Mouse (Mus musculus): ENCODE data around the gene Dhx9. TPM values are rescaled to one million over a fixed set of nuclear protein-coding genes. Genes with fewer than 3 reads are reported as not detected.
"Not testable (repeated sequence)": the region's sequence is repeated elsewhere in the genome, so short reads cannot be mapped to it uniquely, and the experiment has no call there.

Dhx9 gene
- polyA plus RNA-seq, 1 experiment from 2014 or later: 157 TPM

DNA sequence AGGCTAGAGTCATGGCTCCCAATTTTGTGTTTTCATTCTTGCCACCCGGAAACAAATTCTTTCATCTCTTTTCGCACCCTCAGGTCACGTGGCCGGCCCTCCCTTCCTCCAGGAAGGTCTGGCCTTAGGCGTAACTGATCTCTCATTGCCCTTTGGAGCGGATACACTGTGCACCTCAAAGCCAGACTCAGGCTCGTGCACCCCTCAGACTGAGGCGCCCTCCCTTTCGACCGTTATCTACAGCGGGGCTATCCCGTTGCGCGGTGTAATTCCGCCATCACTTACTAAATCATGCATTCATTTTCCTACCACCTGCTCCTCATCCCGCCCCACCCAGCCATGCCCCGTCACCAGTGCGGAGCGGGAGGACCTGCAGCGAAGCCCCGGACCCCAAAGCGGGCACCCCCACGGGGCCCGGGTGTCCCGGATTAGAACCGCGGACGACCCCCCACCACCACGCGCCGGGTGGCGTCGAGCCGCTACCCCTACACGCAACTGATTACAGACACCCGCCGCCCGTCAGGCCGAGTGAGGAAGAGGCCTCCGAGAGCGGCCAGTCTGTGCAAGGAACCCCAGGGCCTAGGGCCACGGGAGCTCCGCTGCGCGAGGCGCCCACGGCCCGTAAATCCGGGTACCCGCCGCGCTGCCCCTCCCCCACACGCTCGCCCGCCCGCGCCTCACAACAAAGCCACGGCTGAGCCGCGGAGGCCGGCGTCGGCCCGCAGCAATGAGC, 527 bp downstream of the Dhx9 start:
- ATAC-seq: peak; percentile 48
- ChIA-PET CTCF (interaction anchor here (1.6 kb wide), 1 partner anchor 263 kb away, joined by 4 read pairs; the partner anchor contains the start of gene Rnasel), POLR2A (interaction anchor here (0.9 kb wide), 1 partner anchor 69 kb away, joined by 4 read pairs; no protein-coding TSS in a partner anchor)
- TF ChIP-seq CTCF (IDR thresholded peaks at IDR 0.05): no peak
- no peak for DNase-seq (ENCODE audit: low read depth, low spot score)
- no peaks in the 10 kb centered on the region for H3K27me3 ChIP-seq
- in situ Hi-C loops (cut with MboI; ENCODE audit: low pct_unique_long_range_greater_than_20kb): no loop called here

DNA sequence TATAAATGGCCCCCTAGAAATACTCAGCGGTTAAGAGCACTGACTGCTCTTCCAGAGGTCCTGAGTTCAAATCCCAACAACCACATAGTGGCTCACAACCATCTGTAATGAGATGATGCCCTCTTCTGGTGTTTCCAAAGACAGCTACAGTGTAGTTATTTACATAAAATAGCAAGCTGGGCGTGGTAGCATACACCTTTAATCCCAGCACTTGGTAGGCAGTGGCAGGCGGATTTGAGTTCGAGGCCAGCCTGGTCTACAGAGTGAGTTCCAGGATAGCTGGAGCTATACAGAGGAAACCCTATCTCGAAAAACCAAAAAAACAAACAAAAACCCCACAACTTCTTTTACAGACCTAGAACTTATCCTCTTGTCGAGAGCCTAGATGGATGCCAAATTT, 1.3 kb downstream of the Dhx9 start:
- ATAC-seq; H3K27me3 ChIP-seq; in situ Hi-C loops (cut with MboI; ENCODE audit: low pct_unique_long_range_greater_than_20kb); DNase-seq (ENCODE audit: low read depth, low spot score): not testable (repeated sequence)
- ChIA-PET CTCF (interaction anchor here (1.6 kb wide), 1 partner anchor 263 kb away, joined by 4 read pairs; the partner anchor contains the start of gene Rnasel), POLR2A (interaction anchor here (0.9 kb wide), 1 partner anchor 69 kb away, joined by 4 read pairs; no protein-coding TSS in a partner anchor)

DNA sequence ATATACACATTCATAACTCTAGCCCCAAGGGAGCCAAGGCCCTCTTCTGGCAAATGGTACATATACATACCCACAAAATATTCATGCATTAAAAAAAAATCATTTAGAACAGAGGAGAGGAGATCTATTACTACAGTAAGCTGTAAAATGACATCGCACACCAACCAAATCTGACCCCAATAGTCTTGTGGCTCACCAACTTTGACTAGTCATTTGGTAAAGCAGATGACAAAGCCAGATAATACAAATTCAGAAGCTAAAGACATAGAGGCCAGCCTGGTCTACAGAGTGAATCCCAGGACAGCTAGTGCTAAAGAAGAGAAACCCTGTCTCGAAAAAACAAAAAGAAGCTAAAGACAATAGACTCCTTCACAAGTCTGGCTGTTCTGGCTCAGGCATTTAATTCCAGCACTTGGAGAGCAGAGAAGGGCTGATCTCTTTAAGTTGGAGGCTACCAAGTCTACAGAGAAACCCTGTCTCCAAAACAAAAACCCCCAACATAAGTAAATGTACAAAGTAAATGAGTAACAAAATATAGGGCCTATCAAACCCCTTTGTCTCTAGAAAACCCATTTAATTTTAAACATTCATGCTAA, 2.2 kb downstream of the Dhx9 start:
- DNase-seq (ENCODE audit: low read depth, low spot score) (no peak), ATAC-seq (no peak)
- in situ Hi-C loops (cut with MboI; ENCODE audit: low pct_unique_long_range_greater_than_20kb): no loop called here
- POLR2A ChIA-PET: interaction anchor here (0.7 kb wide), 1 partner anchor 218 kb away, joined by 3 read pairs; no protein-coding TSS in a partner anchor
- no peaks in the 10 kb centered on the region for H3K27me3 ChIP-seq
- TF ChIP-seq CTCF (IDR thresholded peaks at IDR 0.05): no peak
- CTCF ChIA-PET: interaction anchor here (0.7 to 1.6 kb wide), 2 partner anchors 13 to 264 kb away, joined by 4 read pairs; partner anchors contain the start of gene Rnasel

DNA sequence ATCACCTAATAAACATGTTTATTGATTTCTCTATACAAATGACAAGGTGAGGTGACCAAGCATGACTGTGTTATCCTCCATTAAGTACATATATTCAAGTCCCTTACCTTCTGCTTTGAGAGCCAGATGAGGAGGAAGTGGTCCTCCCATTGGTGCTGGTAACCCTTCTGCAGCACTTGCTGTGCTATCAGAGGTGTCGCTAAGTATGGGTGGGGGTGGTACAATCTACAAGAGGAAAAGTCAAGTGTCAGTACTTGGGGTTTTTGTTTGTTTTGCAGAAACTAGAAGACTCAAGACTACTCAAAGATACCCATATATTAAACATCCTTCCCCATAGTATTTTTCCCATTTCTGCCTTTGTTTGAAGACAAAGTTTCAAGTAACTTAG, 6.4 kb downstream of the Dhx9 start:
- DNase-seq (ENCODE audit: low read depth, low spot score) (no peak), ATAC-seq (no peak)
- H3K27me3 ChIP-seq: no peaks in the 10 kb centered on the region
- in situ Hi-C loops (cut with MboI; ENCODE audit: low pct_unique_long_range_greater_than_20kb): no loop called here
- ChIA-PET CTCF (interaction anchor here (1.1 kb wide), 1 partner anchor 12 kb away, joined by 3 read pairs; no protein-coding TSS in a partner anchor), POLR2A (no interaction called here)
- no peak for TF ChIP-seq CTCF (IDR thresholded peaks at IDR 0.05)

DNA sequence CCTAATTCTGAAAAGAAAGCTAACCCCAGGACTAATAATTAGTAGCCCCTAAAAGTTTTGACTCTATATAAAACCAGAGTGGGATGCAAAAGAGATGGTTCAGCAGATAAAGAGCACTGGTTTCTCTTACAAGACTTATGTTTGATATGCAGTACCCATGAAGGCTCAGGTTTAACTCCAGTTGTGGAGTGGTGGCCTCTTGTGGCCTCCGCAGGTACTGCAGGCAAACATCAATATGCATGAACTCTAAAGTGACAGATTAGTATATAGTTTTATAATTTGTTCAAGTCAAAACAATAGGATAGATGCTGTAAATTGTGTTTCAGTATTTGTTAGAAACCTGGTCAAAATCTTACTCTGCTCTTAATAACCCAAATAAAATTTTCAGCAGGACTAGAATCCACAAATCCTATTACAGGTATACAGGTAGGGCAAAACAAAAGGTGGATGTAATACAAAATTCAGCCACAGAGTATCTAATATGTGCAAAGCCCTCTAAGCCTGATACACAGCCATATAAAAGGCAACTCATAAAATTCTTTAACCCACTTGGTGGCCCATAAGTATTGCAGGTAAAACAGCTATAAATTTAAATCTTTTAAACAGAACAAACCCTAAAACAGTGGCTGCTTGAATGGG, 7.0 kb downstream of the Dhx9 start:
- no peak for ATAC-seq
- peak; percentile 78 for TF ChIP-seq CTCF (IDR thresholded peaks at IDR 0.05)
- in situ Hi-C loops (cut with MboI; ENCODE audit: low pct_unique_long_range_greater_than_20kb): no loop called here

DNA sequence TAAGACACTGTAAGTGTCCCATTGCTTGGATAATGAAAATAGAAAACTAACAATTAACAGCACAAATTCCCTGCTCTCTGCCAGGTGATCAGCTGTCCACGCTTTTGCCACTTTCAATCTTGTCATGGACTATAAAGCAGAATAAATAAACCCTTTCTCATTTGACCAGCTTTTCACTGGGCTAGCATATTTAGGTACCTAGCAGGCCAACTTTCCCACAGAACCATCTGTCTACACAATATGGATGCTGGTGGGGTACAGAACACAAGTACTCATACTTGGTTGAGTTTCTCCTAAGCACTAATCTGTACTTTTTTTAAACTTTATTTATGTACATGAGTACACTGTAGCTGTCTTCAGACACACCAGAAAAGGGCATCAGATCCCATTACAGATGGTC, 8.2 kb downstream of the Dhx9 start:
- CTCF ChIA-PET: no interaction called here
- no peaks in the 10 kb centered on the region for H3K27me3 ChIP-seq
- DNase-seq (ENCODE audit: low read depth, low spot score): no peak
- POLR2A ChIA-PET: no interaction called here
- in situ Hi-C loops (cut with MboI; ENCODE audit: low pct_unique_long_range_greater_than_20kb): no loop called here
- no peak for ATAC-seq
- TF ChIP-seq CTCF (IDR thresholded peaks at IDR 0.05): no peak

More for the DNA sequence above, 7.0 kb downstream of the Dhx9 start:
- POLR2A ChIA-PET: interaction anchor here (0.6 kb wide), 1 partner anchor 322 kb away, joined by 3 read pairs; no protein-coding TSS in a partner anchor
- H3K27me3 ChIP-seq: no peaks in the 10 kb centered on the region
- CTCF ChIA-PET: interaction anchor here (1.1 to 1.2 kb wide), 3 partner anchors 10 to 18 kb away, joined by 3 to 4 read pairs (median 3); no protein-coding TSS in a partner anchor
- DNase-seq (ENCODE audit: low read depth, low spot score): no peak

DNA sequence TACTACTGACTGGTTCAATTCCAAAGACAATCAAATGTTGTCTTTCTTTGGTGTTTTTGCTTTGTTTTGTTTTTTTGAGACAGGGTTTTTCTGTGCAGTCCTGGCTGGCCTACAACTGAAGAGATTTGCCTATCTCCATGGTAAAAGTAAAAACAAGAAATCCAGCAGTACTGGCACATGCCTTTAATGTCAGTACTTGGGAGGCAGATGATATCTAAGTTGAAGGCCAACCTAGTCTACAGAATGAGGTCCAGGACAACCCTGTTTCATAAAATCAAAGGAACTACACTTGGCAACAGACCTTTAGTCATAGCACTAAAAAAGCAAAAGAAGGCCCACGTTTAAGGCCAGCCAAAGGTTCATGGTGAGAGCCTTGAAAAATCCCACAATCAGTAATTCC, 25.7 kb downstream of the Dhx9 start:
- CTCF ChIA-PET: no interaction called here
- no peak for DNase-seq (ENCODE audit: low read depth, low spot score)
- no peaks in the 10 kb centered on the region for H3K27me3 ChIP-seq
- TF ChIP-seq CTCF (IDR thresholded peaks at IDR 0.05): no peak
- POLR2A ChIA-PET: no interaction called here
- ATAC-seq: no peak
- in situ Hi-C loops (cut with MboI; ENCODE audit: low pct_unique_long_range_greater_than_20kb): no loop called here

DNA sequence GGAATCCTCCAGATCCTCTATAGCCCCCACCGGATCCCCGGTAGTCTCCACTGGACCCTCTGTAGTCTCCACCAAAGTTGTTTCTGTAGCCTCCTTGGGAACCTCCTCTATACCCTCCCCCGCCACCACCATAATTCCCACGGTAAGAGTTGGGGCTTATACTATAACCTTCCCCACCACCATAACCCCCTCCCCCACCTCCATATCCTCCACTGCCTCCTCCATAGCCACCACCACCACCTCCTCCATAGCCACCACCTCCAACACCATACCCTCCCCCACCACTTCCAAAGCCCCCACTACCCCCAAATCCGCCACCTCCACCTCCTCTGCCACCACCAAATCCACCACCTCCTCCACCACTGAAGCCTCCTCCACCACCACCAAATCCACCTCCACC, 31.3 kb downstream of the Dhx9 start:
- no peak for ATAC-seq
- ChIA-PET CTCF (no interaction called here), POLR2A (no interaction called here)
- no peaks in the 10 kb centered on the region for H3K27me3 ChIP-seq
- no peak for TF ChIP-seq CTCF (IDR thresholded peaks at IDR 0.05)
- in situ Hi-C loops (cut with MboI; ENCODE audit: low pct_unique_long_range_greater_than_20kb): no loop called here
- DNase-seq (ENCODE audit: low read depth, low spot score): no peak

DNA sequence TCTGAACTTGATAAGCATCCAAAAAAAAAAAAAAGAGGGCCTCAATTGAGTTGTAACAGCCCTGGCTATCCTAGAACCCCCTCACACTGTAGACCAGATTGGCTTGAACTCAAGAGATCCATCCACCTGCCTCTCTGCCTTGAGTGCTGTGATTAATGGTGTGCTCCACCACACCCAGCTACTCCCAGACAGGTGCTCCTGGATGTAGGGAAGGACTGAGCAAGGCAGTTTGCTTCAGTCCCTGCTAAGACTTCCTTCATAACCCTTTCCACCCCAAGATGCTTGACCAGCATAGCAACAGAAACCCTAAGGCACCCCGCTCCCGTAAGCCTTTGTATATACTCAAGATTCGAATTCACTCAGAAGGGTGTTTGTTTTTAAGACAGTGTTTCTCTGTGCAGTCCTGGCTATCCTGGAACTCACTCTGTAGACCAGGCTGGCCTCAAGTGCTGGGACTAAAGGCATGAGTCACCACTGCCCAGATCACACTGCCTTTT, 34.3 kb downstream of the Dhx9 start:
- ChIA-PET CTCF (interaction anchor here (1.5 kb wide), 2 partner anchors 10 to 296 kb away, joined by 5 to 7 read pairs; partner anchors contain the start of gene Rnasel), POLR2A (no interaction called here)
- TF ChIP-seq CTCF (IDR thresholded peaks at IDR 0.05): no peak
- in situ Hi-C loops (cut with MboI; ENCODE audit: low pct_unique_long_range_greater_than_20kb): no loop called here
- no peaks in the 10 kb centered on the region for H3K27me3 ChIP-seq
- ATAC-seq: peak; percentile 18
- DNase-seq (ENCODE audit: low read depth, low spot score): no peak

DNA sequence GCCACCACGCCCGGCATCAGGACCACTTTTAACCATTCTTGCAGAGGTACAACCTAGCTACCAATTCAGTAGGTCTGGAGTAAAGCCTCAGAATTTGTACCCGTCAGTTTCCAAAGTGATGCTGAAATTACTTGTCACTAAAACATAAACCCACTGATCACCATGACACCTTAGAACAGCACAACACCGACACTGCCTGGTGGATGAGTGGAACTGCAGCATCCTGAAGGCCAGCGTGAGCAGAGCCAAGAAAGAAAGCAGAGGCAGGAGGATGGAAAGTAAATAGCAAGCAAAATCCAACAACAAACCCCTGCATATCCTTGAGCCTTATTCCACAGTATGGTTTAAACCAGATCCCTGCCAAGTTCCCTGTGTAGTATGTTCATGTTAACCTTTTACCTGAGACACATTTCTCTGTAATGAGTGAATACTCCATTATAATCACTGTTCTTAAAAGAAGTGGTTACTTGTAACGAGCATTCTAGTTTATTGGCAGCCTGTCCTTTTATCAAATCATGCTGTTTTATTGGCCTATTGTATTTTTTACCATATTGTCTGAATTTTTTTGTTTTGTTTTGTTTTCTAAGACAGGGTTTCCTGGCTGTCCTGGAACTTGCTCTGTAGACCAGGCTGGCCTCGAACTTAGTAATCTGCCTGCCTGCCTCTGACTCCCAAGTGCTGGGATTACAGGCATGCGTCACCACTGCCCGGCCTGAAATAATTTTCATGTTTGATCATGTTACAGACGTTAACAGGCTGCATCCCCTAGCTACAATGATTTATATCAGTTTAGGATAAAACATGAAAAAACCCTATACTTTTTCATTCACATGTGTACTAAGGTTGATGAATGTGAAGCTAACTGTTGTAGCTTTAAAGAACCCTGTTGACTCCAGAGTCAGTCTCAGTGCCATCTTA, 36.0 kb downstream of the Dhx9 start:
- ChIA-PET POLR2A (no interaction called here), CTCF (interaction anchor here (0.8 to 1.5 kb wide), 3 partner anchors 11 to 298 kb away, joined by 3 to 7 read pairs (median 5); partner anchors contain the start of gene Rnasel)
- ATAC-seq: no peak
- in situ Hi-C loops (cut with MboI; ENCODE audit: low pct_unique_long_range_greater_than_20kb): no loop called here
- H3K27me3 ChIP-seq: no peaks in the 10 kb centered on the region
- no peak for DNase-seq (ENCODE audit: low read depth, low spot score)
- TF ChIP-seq CTCF (IDR thresholded peaks at IDR 0.05): peak; percentile 73
